Mouse (Mus musculus): Measurements from ENCODE around the gene Hepacam.

- no peak for TF ChIP-seq CTCF (conservative IDR thresholded peaks at IDR 0.05; ENCODE audit: insufficient read depth, insufficient read length, low read depth, low read length)
- no peak for TF ChIP-seq POLR2A (IDR thresholded peaks at IDR 0.05; ENCODE audit: low read depth, low read length)
These were observed 68.5 kb downstream of the Hepacam start for GRCm38 (mm10) chr9:37435616-37436015.
